Mouse (Mus musculus) embryonic facial prominence, embryonic 12.5 days (tissue): ENCODE results near the gene Tspan32. TPM values are rescaled to one million over a fixed set of nuclear protein-coding genes. Genes with fewer than 3 reads are reported as not detected.
A peak's percentile ranks its signal among the peaks of the same experiment; 100 is the strongest.

ENCODE experiments used
- ATAC-seq: fragments of 200-750 bp; cut with Nextera tagmentation; 2 replicates; pipeline ENCODE4 v1.8.0; 2017; ENCODE audit not compliant: insufficient number of reproducible peaks, insufficient read depth, low FRiP score, low TSS enrichment
- H3K27ac ChIP-seq: fragments of 300-500 bp; sonication (generic); 2 replicates; pipeline ENCODE4 v1.5.1; 2016; ENCODE audit warnings: mild to moderate bottlenecking
- H3K27me3 ChIP-seq: fragments of 300-500 bp; sonication (generic); 2 replicates; pipeline ENCODE4 v1.6.1; 2016; ENCODE audit warnings: mild to moderate bottlenecking, moderate library complexity
- H3K36me3 ChIP-seq: fragments of 300-500 bp; sonication (generic); 2 replicates; pipeline ENCODE4 v1.6.1; 2016; ENCODE audit warnings: mild to moderate bottlenecking
- H3K4me1 ChIP-seq: fragments of 300-500 bp; sonication (generic); 2 replicates; pipeline ENCODE4 v1.6.1; 2016
- H3K4me2 ChIP-seq: fragments of 300-500 bp; sonication (generic); replicated peaks from 2 replicates; pipeline ENCODE4 v1.6.1; 2016; ENCODE audit warnings: mild to moderate bottlenecking, moderate library complexity
- H3K4me3 ChIP-seq: fragments of 300-500 bp; sonication (generic); 2 replicates; pipeline ENCODE4 v1.5.1; 2016; ENCODE audit warnings: mild to moderate bottlenecking
- H3K9ac ChIP-seq: fragments of 300-500 bp; sonication (generic); 2 replicates; pipeline ENCODE4 v1.6.1; 2016; ENCODE audit warnings: mild to moderate bottlenecking, moderate library complexity
- H3K9me3 ChIP-seq: fragments of 300-500 bp; sonication (generic); 2 replicates; pipeline ENCODE4 v1.6.1; 2016; ENCODE audit warnings: mild to moderate bottlenecking, moderate library complexity
- WGBS: fragments of 180-500 bp; shearing (Covaris S2); methylation state at CpG from one replicate; pipeline ENCODE4 v1.1.7; 2016; 5-methylcytosine and 5-hydroxymethylcytosine counted together
- polyA plus RNA-seq: library from polyadenylated mRNA; unstranded; fragments of >200 nt; fragmentation: Nextera tagmentation; extraction: Ambion mirVana; gene quantifications from 2 replicates; pipeline ENCODE4 v1.2.1, GENCODE M21; 2016

Gene Tspan32
- polyA plus RNA-seq, 1 experiment from 2014 or later: 1.9 TPM

DNA sequence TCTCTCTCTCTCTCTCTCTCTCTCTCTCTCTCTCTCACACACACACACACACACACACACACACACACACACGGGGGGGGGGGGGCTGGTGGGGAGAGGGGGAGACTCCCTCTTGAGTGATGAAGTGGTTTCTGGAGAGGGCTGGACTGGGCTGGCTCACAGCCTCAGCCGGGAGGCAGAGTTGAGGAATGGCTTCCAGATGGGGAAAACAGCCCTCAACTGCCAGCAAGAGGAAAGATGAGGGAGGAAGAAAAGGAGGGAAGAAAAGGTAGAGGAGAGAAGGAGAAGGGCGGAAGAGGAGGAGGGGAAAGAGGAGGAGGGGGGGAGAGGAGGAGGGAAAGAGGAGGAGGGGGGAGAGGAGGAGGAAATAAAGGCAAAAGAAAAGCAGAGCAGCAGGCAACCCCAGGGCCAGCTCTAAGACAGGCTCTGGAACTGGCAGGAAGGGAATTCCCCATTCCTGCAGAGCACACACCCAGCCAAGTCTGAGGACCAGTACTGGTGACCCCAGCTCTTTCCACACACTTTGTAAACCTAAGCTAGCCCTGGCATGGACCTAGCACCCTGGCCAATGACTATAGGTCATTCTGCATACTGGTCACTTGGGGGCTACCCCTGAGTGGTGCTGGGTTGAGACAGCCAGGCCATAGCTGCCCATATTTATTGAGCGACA is 4.3 kb downstream of the Tspan32 start:
- H3K4me1 ChIP-seq: peaks cover 21% of the 10 kb centered on the region
- no peaks in the 10 kb centered on the region for H3K9me3 ChIP-seq
- peak overlapping the region; percentile 26; the same call in 1 of the 2 replicates for H3K4me2 ChIP-seq
- H3K4me3 ChIP-seq: no peak overlapping the region
- no peak overlapping the region for H3K9ac ChIP-seq
- peak; percentile 42; the same call in 1 of the 2 replicates for ATAC-seq
- H3K27ac ChIP-seq: peak overlapping the region; percentile 96
- H3K27me3 ChIP-seq: no peaks in the 10 kb centered on the region
- 23% methylated on average over 3 of the region's 4 CpGs for WGBS
- H3K36me3 ChIP-seq: no peaks in the 10 kb centered on the region

DNA sequence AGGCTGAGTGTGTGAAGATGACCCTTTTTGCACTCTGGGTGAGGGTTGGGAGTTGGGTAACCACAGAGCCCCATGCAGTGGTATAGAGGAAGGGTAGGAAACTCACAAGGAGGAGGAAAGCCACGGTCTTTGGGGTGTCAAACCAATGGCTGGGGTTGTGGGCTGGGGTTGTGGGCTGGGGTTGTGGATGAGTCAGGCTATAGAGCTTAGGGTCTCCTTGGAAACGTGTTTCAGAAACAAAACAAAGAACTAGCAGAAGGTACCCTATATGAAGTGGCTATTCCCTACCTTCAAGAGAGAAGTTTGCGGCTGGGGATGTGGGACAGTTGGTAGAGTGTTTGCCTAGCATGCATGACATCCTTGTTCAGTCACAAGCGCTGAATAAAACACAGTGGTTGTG is 5.2 kb downstream of the Tspan32 start:
- H3K27ac ChIP-seq: peak overlapping the region; percentile 96
- H3K9ac ChIP-seq: no peak overlapping the region

DNA sequence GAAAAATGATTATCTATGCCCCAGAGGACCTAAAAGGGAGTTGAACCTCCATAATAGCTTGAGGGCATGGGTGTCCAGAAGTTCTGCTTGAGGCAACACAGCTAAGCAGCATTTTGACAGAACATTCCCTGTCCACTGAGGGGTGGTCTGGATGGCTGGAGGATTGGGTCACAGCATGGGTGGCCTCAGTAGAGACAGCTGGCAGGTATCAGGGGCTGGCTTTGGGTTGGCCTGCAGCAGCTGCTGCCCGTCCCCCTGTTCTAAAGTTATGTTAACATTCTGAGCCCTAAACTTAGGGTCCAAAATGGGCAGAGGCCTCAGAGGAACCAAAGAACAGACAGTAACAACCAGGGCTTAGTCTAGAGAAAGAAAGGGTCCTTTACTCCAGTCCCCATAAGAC is 6.4 kb downstream of the Tspan32 start:
- Histone ChIP-seq H3K27me3 (no peaks in the 10 kb centered on the region), H3K4me1 (peaks cover 25% of the 10 kb centered on the region), H3K4me3 (no peak overlapping the region), H3K4me2 (no peak overlapping the region), H3K27ac (no peak overlapping the region), H3K9me3 (no peaks in the 10 kb centered on the region), H3K9ac (no peak overlapping the region), H3K36me3 (no peaks in the 10 kb centered on the region)
- ATAC-seq: no peak
- WGBS: 83% methylated on average over 1 of the region's 1 CpGs

More for the DNA sequence above, 5.2 kb downstream of the Tspan32 start:
- H3K36me3 ChIP-seq: no peaks in the 10 kb centered on the region
- 90% methylated on average over 4 of the region's 4 CpGs for WGBS
- ATAC-seq: no peak
- no peaks in the 10 kb centered on the region for H3K9me3 ChIP-seq
- H3K27me3 ChIP-seq: no peaks in the 10 kb centered on the region
- H3K4me3 ChIP-seq: no peak overlapping the region
- peaks cover 21% of the 10 kb centered on the region for H3K4me1 ChIP-seq
- H3K4me2 ChIP-seq: no peak overlapping the region

DNA sequence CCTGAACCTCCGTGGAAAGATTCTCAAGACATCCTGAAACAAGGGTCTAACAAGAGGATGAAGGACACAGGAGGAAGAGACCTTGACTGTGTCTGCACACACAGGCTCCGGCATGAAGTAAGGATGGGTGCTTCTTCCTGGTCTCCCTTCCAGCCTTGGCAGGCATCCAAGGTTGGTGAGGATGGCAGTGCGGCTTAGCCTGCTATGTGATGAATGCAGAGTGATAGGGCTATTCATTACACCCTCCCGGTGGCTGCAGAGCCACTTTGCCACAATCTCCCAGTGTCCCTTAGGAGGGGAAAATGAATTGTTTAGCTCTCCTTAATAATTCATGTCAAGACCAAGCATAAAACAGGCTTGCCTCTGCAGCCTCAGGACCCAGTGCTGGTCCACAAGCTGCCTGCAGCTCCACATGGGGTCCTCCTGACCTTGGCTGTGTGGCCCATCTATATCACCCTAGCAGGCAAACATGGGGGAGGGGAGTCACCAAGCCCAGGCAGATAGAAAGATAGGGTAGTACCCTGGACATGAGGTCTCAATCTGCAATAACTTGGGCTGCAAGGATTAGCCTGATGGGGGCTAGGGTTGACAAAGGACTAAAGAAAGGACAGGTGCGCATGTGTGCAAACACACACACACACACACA is 7.5 kb downstream of the Tspan32 start:
- H3K36me3 ChIP-seq: no peaks in the 10 kb centered on the region
- no peak for ATAC-seq
- no peaks in the 10 kb centered on the region for H3K27me3 ChIP-seq
- no peak overlapping the region for H3K27ac ChIP-seq
- H3K9ac ChIP-seq: no peak overlapping the region
- H3K4me2 ChIP-seq: no peak overlapping the region
- H3K4me3 ChIP-seq: no peak overlapping the region
- H3K4me1 ChIP-seq: peaks cover 24% of the 10 kb centered on the region
- no peaks in the 10 kb centered on the region for H3K9me3 ChIP-seq
- 87% methylated on average over 5 of the region's 5 CpGs for WGBS

DNA sequence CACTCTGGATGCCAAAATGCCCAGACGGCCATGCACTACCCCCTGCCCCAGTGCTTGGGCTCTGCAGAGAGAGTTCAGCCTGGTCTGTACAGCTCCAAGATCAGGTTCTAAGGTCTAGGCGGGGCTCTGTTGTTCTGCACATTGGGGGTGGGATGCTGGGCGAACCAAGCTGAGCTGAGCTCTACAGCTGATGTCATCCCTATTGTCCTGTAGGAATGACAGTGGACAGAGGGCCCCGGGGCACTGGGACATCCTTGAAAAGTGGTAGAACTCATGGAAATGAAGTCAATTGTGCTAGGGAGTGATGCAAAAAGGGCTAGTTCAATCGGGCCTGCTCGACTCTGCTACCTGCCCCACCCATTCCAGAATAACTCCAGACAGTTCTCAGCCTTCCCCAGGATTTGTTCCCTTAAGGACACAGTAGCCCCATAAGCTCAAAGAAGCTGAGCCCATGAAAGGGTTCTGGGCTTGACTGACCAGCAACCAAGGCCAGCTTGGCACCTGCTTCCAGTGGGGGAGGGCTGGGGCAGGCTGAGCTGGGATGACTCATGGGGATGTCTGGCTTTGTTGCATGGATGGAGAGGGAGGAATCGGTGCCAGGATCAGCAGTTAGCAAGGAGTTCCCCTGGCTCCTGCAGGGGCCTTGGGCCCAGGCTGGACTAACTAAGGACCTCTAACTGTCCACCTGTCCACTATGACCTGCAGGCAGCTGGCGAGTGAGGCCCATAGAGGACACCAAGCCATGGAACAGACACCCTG is 8.8 kb downstream of the Tspan32 start:
- Histone ChIP-seq H3K4me1 (peaks cover 19% of the 10 kb centered on the region), H3K9ac (no peak overlapping the region), H3K4me3 (no peak overlapping the region), H3K4me2 (no peak overlapping the region), H3K27ac (no peak overlapping the region), H3K36me3 (no peaks in the 10 kb centered on the region), H3K27me3 (no peaks in the 10 kb centered on the region), H3K9me3 (no peaks in the 10 kb centered on the region)
- WGBS: 67% methylated on average over 8 of the region's 8 CpGs
- no peak for ATAC-seq

DNA sequence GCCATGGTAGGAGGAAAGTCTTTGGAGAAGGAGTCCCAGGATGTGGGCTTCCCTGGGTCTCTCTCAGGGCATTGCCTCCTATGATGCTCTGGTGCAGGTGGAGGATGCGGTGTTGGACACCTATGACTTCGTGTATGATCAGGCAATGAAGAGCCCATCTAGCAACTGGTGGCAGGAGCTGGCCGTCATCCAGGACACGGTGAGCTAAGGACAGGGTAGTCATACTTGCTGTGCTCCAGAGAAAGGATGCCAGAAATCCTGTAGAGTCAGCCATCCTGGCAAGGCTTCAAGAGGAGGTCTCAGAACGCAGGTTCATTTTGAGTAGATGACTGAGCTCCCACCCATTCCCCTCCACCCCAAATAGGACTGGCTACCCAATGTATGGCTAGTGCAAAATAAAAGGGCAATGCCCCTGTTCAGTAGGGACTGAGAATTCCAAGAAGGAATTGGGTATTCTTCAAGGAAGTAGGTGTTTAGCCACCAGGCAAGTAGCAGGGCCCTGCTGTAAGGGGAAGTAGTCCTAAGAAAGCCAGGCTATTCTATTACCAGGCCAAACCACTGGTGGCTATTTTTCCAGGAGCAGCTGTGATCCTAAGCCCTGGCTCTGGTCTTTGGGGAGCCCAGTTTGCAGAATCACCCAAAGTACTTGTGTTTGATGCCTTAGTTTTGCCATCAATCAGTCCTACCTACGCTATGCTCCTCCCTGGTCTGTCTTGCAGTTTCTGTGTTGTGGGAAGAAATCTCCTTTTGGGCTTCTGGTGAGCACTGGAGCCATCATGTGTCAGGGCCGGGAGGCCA is 10.2 kb downstream of the Tspan32 start:
- no peaks in the 10 kb centered on the region for H3K9me3 ChIP-seq
- H3K4me2 ChIP-seq: no peak overlapping the region
- no peak overlapping the region for H3K27ac ChIP-seq
- H3K9ac ChIP-seq: no peak overlapping the region
- 87% methylated on average over 7 of the region's 7 CpGs for WGBS
- H3K27me3 ChIP-seq: no peaks in the 10 kb centered on the region
- no peaks in the 10 kb centered on the region for H3K36me3 ChIP-seq
- H3K4me3 ChIP-seq: no peak overlapping the region
- no peak for ATAC-seq
- peaks cover 9% of the 10 kb centered on the region for H3K4me1 ChIP-seq

DNA sequence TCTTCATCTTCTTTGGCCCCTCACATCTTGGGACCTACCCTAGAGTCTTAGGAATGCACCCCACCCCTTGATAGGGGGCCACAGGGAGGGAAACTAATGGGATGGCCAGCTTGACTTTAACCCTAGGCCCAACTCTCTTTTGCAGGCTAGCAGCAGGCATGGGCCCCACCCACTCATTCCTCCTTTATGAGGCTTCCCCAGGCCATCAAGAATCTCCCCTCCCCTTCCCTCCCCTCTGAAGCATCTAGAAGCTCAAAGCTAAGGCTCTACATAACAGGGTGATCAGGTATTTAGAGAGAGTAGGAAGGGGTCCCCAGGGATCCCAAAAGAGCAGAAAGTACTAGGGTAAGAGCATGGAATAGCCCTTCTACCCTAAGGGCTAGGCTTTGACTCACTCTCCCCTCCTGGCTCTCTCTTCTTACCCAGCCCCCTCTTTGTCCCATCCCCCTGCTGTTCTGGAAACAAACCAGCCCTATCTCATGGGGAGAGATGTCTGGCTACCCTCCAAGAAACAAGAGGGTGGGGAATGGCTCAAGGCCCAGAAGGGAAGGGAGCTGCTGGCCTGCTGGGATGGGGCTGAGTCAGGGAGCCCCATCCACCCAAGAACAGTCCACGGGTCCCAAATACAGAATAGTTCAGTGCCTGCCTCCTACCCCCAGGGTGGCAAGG is 11.0 kb downstream of the Tspan32 start:
- H3K9ac ChIP-seq: no peak overlapping the region
- no peak overlapping the region for H3K4me2 ChIP-seq
- no peak overlapping the region for H3K27ac ChIP-seq
- H3K27me3 ChIP-seq: no peaks in the 10 kb centered on the region
- H3K36me3 ChIP-seq: no peaks in the 10 kb centered on the region
- no peak overlapping the region for H3K4me3 ChIP-seq
- 25% methylated on average over 1 of the region's 1 CpGs for WGBS
- no peaks in the 10 kb centered on the region for H3K9me3 ChIP-seq
- peaks cover 13% of the 10 kb centered on the region for H3K4me1 ChIP-seq
- ATAC-seq: no peak; the same call in 1 of the 2 replicates

DNA sequence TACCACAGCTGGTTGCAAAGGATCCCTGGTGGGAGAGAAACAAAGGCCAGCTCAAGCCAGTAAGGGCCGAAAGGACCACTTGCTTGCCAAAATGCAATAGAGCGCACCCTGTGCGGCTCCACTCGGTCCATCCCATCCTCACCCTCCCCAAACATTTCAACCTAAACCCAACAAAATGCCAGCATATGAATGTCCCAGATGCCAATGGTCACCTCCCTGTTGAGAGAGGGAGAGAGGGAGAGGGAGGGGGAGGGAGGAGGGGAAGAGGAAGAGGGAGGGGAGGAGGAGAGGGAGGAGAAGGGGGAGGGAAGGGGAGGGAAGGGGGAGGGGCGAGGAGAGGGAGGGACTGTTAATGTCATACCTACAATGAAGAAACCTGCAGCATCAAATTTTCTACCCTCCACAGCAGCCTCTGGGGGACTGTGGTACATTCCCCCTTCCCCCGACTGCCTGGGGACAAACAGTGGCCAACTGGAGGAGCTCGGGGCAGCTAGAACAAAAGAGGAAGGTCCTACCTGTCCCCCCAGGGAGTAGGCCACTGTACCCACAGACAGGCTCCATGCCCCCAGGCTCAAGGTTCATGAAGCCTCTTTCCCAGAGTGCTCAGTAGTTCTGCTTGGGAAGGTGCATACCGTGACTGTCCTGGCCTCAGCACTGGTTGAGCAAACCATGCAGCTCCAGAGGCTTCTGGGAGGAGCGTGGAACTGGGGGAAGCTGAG is 11.7 kb downstream of the Tspan32 start:
- Histone ChIP-seq H3K36me3 (no peaks in the 10 kb centered on the region), H3K9ac (no peak overlapping the region), H3K4me1 (peaks cover 13% of the 10 kb centered on the region), H3K27me3 (no peaks in the 10 kb centered on the region), H3K4me3 (no peak overlapping the region), H3K4me2 (no peak overlapping the region), H3K9me3 (no peaks in the 10 kb centered on the region), H3K27ac (no peak overlapping the region)
- WGBS: 49% methylated on average over 9 of the region's 9 CpGs
- ATAC-seq: no peak

DNA sequence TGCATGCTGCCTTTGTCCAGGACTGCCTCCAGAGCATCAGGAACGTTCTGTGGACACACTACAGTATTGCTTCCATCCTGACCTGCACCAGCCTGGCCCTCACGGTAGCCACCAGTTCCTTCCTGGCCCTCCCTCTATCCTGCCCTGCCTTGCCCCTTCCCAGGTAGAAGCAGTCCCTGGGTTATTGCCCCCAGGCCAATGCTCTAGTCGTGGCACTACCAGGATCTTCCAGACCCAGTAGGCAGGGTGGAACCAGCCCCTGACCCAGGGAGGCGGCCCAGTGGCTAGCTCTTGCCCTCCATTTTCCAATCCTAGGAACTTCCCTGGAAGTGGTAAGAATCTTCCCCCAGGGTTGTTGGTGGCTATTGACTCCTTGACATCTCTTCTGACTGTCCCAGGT is 12.3 kb downstream of the Tspan32 start:
- H3K4me2 ChIP-seq: no peak overlapping the region
- H3K9me3 ChIP-seq: no peaks in the 10 kb centered on the region
- no peak overlapping the region for H3K27ac ChIP-seq
- no peaks in the 10 kb centered on the region for H3K27me3 ChIP-seq
- WGBS: 75% methylated on average over 4 of the region's 4 CpGs
- no peak for ATAC-seq
- no peak overlapping the region for H3K4me3 ChIP-seq
- H3K9ac ChIP-seq: no peak overlapping the region
- H3K4me1 ChIP-seq: peaks cover 16% of the 10 kb centered on the region
- H3K36me3 ChIP-seq: no peaks in the 10 kb centered on the region

DNA sequence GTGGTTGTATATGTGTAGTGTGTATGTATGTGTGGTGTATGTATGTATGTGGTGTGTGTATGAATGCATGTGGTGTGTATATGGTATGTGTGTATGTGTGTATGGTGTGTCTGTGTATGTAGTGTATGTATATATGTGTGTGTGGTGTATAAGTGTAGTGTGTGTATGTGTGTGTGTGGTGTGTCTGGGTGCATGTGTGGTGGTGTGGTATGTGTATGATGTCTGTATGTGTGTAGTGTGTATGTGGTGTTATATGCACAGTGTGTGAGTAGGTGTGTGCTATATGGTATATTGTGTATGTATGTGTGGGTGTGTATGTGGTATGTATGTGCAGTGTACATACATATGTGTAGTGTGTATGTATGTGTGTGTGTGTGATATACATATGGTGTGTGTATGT is 15.2 kb downstream of the Tspan32 start:
- H3K27me3 ChIP-seq: no peaks in the 10 kb centered on the region
- ATAC-seq: peak; percentile 31; the same call in 1 of the 2 replicates
- H3K4me3 ChIP-seq: no peak overlapping the region
- peaks cover 16% of the 10 kb centered on the region for H3K4me1 ChIP-seq
- no peaks in the 10 kb centered on the region for H3K9me3 ChIP-seq
- H3K4me2 ChIP-seq: no peak overlapping the region
- H3K36me3 ChIP-seq: no peaks in the 10 kb centered on the region
- no peak overlapping the region for H3K9ac ChIP-seq
- no peak overlapping the region for H3K27ac ChIP-seq
